Mouse (Mus musculus) limb, embryonic 14.5 days (tissue): ENCODE data around the gene Gm48552. TPM values are rescaled to one million over a fixed set of nuclear protein-coding genes. Genes with fewer than 3 reads are reported as not detected.

ENCODE experiments used
- ATAC-seq: fragments of 200-750 bp; cut with Nextera tagmentation; 2 replicates; pipeline ENCODE4 v1.8.0; 2017; ENCODE audit warnings: low read depth, moderate number of reproducible peaks, moderate TSS enrichment; ENCODE audit not compliant: low FRiP score
- DNase-seq: peaks from one replicate; pipeline ENCODE4 v3.0.0-alpha.2; 2015; ENCODE audit warnings: low spot score
- H3K27ac ChIP-seq: fragments of 300-500 bp; sonication (generic); replicated peaks from 2 replicates; pipeline ENCODE4 v1.5.1; 2014; ENCODE audit warnings: low read depth, mild to moderate bottlenecking, low read length, moderate library complexity, mixed read lengths
- H3K27me3 ChIP-seq: fragments of 300-500 bp; sonication (generic); 2 replicates; pipeline ENCODE4 v1.6.1; 2014; ENCODE audit warnings: low read length, mixed read lengths; ENCODE audit not compliant: control insufficient read depth, insufficient read depth
- H3K36me3 ChIP-seq: fragments of 300-500 bp; sonication (generic); 2 replicates; pipeline ENCODE4 v1.6.1; 2014; ENCODE audit warnings: mild to moderate bottlenecking, low read length, moderate library complexity, mixed read lengths; ENCODE audit not compliant: control insufficient read depth, insufficient read depth
- H3K4me1 ChIP-seq: fragments of 300-500 bp; sonication (generic); 2 replicates; pipeline ENCODE4 v1.6.1; 2014; ENCODE audit warnings: antibody characterized with exemption, low read length, mixed read lengths; ENCODE audit not compliant: control insufficient read depth, insufficient read depth
- H3K4me2 ChIP-seq: fragments of 300-500 bp; sonication (generic); replicated peaks from 2 replicates; pipeline ENCODE4 v1.6.1; 2014; ENCODE audit warnings: low read depth, mild to moderate bottlenecking, low read length, moderate library complexity; ENCODE audit not compliant: severe bottlenecking
- H3K4me3 ChIP-seq: fragments of 300-500 bp; sonication (generic); replicated peaks from 2 replicates; pipeline ENCODE4 v1.5.1; 2014; ENCODE audit warnings: low read length
- H3K9ac ChIP-seq: fragments of 300-500 bp; sonication (generic); 2 replicates; pipeline ENCODE4 v1.6.1; 2014; ENCODE audit warnings: mild to moderate bottlenecking, low read depth, low read length, moderate library complexity; ENCODE audit not compliant: severe bottlenecking
- H3K9me3 ChIP-seq: fragments of 300-500 bp; sonication (generic); 2 replicates; pipeline ENCODE4 v1.6.1; 2016; ENCODE audit warnings: low read length; ENCODE audit not compliant: control insufficient read depth
- POLR2A ChIP-seq: fragments of 200-500 bp; IDR thresholded peaks from 2 replicates; pipeline ENCODE4 v1.8.0; 2012; ENCODE audit warnings: inconsistent platforms, mild to moderate bottlenecking, moderate library complexity, borderline replicate concordance; ENCODE audit not compliant: insufficient read depth, insufficient read length; ENCODE audit errors: extremely low read depth
- WGBS: fragments of 180-500 bp; shearing (Covaris S2); extraction: QIAGEN DNeasy Blood & Tissue Kit; methylation state at CpG from one replicate; pipeline ENCODE4 v1.1.7; 2014; 5-methylcytosine and 5-hydroxymethylcytosine counted together
- polyA plus RNA-seq, 2 experiments: library from polyadenylated mRNA; depleted of rRNA in 1 of 2; stranded (reverse) in 1 of 2; unstranded in 1 of 2; fragments of >200 nt; fragmentation: Nextera tagmentation in 1 of 2; extraction: Ambion mirVana in 1 of 2; gene quantifications; 2 replicates each; pipeline versions ENCODE4 v1.2.1 to v1.2.3; 2012 to 2014

Gene Gm48552
- polyA plus RNA-seq, 2 experiments, result 0.99 to 6.8 TPM

DNA sequence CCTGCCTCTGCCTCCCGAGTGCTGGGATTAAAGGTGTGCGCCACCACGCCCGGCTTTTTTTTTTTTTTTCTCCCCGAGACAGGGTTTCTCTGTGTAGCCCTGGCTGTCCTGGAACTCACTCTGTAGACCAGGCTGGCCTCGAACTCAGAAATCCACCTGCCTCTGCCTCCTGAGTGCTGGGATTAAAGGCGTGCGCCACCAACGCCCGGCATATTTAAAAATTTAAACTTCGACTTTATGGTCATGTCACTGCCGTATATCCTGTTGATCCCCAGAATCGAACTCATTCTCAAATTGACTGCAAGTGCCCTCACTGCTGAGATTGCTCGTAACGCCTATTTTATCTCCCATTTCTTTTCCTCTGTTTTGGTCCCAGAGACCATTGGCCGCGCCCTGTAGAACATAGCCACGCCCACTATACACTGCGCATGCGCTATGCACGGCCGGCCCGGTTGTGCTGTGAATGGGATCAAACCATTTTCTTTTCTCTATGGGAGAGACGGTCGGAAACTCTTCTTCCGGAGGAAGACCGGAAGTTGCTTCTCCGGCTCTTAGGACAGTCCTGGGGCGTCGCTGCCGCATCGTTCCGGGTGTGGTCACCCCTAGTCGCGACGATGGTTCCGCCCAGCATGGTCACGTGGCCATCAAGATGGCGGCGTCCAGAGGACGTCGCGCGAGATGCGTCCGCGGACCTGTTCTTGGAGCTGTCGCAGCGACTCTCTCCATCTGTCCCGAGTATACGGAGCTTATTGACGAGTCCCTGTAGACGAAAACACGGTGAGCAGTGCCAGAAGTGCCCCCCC lies 4.8 kb upstream of the Gm48552 start, which contains the start of the genes Dohh and Gm48551:
TSS of gene Dohh (plus strand) at position 627 of the 803 bp plus-strand sequence.
TSS of gene Gm48551 (plus strand) at position 665 of the 803 bp plus-strand sequence.
- H3K4me1 ChIP-seq, result peaks cover 8% of the 10 kb centered on the region
- H3K9ac ChIP-seq, result peak within 1 kb of the TSS; percentile 84

DNA sequence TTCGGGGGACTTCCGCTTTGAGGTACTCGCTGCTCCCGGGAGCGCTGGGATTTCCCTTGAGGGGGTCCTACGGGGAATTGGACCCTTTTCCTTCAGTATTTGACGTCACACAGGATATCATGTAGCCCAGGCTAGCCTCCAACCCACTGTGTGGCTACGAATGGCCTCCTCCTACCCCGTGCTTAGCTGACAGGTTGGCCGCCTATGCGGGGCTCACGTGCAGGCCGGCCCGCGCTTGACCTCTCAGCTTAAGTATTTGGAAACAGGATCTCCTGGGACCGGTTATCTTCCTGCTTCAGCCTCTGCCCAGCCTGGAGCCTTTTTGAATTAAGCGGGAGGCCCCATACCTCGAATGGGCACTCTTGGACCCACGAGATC lies 4.2 kb upstream of the Gm48552 start:
- ATAC-seq, result peak; percentile 13; the same call in 1 of the 2 replicates
- H3K4me1 ChIP-seq, result peaks cover 10% of the 10 kb centered on the region
- H3K27ac ChIP-seq, result peak overlapping the region; percentile 78
- no peak for DNase-seq
- no peaks in the 10 kb centered on the region for H3K27me3 ChIP-seq
- no peak for TF ChIP-seq POLR2A
- peak overlapping the region; percentile 84 for H3K9ac ChIP-seq
- H3K4me3 ChIP-seq, result peak overlapping the region; percentile 94
- WGBS, result 6% methylated on average over 19 of the region's 19 CpGs
- H3K36me3 ChIP-seq, result peaks cover 38% of the 10 kb centered on the region
- peak overlapping the region; percentile 86 for H3K4me2 ChIP-seq
- H3K9me3 ChIP-seq, result no peaks in the 10 kb centered on the region

More for the DNA sequence above, 4.8 kb upstream of the Gm48552 start, which contains the start of the genes Dohh and Gm48551:
- H3K27ac ChIP-seq, result peak within 1 kb of the TSS; percentile 78
- no peaks in the 10 kb centered on the region for H3K27me3 ChIP-seq
- ATAC-seq (peak; percentile 93), DNase-seq (peak; percentile 98)
- WGBS, result 6% methylated on average over 52 of the region's 54 CpGs
- H3K4me3 ChIP-seq, result peak within 1 kb of the TSS; percentile 94
- no peaks in the 10 kb centered on the region for H3K9me3 ChIP-seq
- TF ChIP-seq POLR2A, result peak; percentile 84; the same call in 1 of the 2 replicates
- H3K36me3 ChIP-seq, result peaks cover 34% of the 10 kb centered on the region
- H3K4me2 ChIP-seq, result peak within 1 kb of the TSS; percentile 86

DNA sequence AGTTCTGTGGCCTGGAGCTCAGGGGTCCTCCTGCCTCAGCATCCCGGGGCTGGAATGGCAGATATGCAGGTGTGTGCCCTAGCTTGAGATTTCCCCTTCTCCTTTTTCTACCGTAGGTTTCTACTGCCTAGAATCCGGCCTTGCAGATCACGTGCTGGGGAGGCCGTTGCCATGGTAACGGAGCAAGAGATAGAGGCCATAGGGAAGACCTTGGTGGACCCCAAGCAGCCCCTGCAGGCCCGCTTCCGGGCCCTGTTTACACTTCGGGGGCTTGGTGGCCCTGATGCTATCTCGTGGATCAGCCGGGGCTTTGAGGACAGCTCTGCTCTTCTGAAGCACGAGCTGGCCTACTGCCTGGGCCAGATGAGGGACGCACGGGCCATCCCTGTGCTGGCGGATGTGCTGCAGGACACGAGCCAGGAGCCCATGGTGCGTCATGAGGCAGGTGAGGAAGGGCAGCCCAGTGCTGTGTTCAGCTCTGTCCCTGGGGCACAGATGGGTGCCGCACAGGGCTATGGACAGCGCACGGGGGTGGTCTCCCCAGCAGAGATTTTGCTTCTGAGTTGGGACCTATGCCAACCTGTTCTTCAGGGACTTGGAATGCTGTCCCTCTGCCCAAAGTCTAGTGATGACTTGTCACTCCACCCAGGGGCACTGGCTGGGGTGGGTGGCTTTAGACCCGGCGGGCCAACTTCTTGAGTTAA lies 3.0 kb upstream of the Gm48552 start:
- WGBS, result 88% methylated on average over 19 of the region's 22 CpGs
- TF ChIP-seq POLR2A, result no peak
- DNase-seq (no peak), ATAC-seq (no peak)
- peaks cover 38% of the 10 kb centered on the region for H3K36me3 ChIP-seq
- peak overlapping the region; percentile 86; the same call in 1 of the 2 replicates for H3K4me2 ChIP-seq
- no peak overlapping the region for H3K9ac ChIP-seq
- peaks cover 10% of the 10 kb centered on the region for H3K4me1 ChIP-seq
- peak overlapping the region; percentile 94; the same call in 1 of the 2 replicates for H3K4me3 ChIP-seq
- no peak overlapping the region for H3K27ac ChIP-seq
- H3K9me3 ChIP-seq, result no peaks in the 10 kb centered on the region
- no peaks in the 10 kb centered on the region for H3K27me3 ChIP-seq

DNA sequence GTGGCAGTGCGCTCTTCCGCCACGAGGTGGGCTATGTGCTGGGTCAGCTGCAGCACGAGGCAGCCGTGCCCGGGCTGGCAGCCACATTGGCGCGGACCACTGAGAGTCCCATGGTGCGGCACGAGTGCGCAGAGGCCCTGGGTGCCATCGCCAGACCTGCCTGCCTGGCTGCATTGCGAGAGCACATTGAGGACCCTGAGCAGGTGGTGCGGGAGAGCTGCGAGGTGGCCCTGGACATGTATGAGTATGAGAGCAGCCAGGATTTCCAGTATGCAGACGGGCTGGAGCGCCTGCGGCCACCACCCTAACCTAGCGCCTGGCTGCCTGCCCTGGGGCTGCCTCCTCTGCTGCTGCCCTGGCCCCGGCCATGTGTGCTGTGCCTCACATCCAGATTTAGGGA lies 1.1 kb upstream of the Gm48552 start:
- H3K9me3 ChIP-seq, result no peaks in the 10 kb centered on the region
- H3K4me1 ChIP-seq, result peaks cover 11% of the 10 kb centered on the region
- no peak overlapping the region for H3K27ac ChIP-seq
- no peak for DNase-seq
- peaks cover 38% of the 10 kb centered on the region for H3K36me3 ChIP-seq
- no peak overlapping the region for H3K4me3 ChIP-seq
- 95% methylated on average over 19 of the region's 20 CpGs for WGBS
- H3K27me3 ChIP-seq, result no peaks in the 10 kb centered on the region
- no peak overlapping the region for H3K9ac ChIP-seq
- H3K4me2 ChIP-seq, result no peak overlapping the region
- ATAC-seq, result no peak
- TF ChIP-seq POLR2A, result no peak

DNA sequence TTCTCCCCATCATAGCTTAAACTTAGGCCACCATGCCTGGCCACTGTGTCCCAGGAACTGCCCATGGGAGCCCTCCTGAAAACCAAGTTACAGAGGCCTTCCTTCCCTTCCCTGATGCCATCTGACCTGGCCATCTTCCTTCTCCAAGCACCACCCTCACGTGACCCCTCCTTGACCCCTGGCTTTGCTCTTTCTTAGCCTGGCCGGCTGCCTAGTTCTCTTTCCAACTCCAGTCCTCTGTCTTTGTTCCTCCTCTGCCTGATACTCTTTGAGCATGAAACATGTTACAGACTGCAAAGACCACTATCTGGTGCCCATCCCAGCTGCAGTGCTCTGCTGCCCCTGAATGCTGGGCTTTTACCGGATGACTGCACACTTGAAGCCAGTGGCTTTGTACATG lies 568 bp downstream of the Gm48552 start:
- peaks cover 38% of the 10 kb centered on the region for H3K36me3 ChIP-seq
- no peak overlapping the region for H3K4me3 ChIP-seq
- H3K9ac ChIP-seq, result no peak overlapping the region
- no peaks in the 10 kb centered on the region for H3K9me3 ChIP-seq
- DNase-seq (no peak), ATAC-seq (no peak)
- no peak overlapping the region for H3K27ac ChIP-seq
- no peaks in the 10 kb centered on the region for H3K27me3 ChIP-seq
- 69% methylated on average over 3 of the region's 3 CpGs for WGBS
- H3K4me1 ChIP-seq, result peaks cover 25% of the 10 kb centered on the region
- H3K4me2 ChIP-seq, result no peak overlapping the region
- TF ChIP-seq POLR2A, result no peak
